Mouse (Mus musculus): ENCODE data around the gene Gm3336.
A peak's percentile ranks its signal among the peaks of the same experiment; 100 is the strongest.

The Gm3336 gene

GRCm38 (mm10) chr8:70718297-70718696, at the start of gene Gm3336:
Gm3336 (plus strand) TSS chr8:70718543.
- DNase-seq (ENCODE audit: low spot score), result peak; percentile 66

GRCm38 (mm10) chr8:70671615-70672324, 46.6 kb upstream of the Gm3336 start:
- DNase-seq (ENCODE audit: low spot score), result no peak

- DNase-seq (ENCODE audit: low spot score), result no peak
Measured at GRCm38 (mm10) chr8:70672325-70673078, 45.8 kb upstream of the Gm3336 start.

GRCm38 (mm10) chr8:70673079-70673856, 45.1 kb upstream of the Gm3336 start, which contains the start of gene Lsm4:
Lsm4 (plus strand) TSS chr8:70673248.
- DNase-seq (ENCODE audit: low spot score), result peak; percentile 97

GRCm38 (mm10) chr8:70674109-70674508, 44.2 kb upstream of the Gm3336 start:
- no peak for DNase-seq (ENCODE audit: low spot score)

- DNase-seq (ENCODE audit: low spot score), result no peak
Measured at GRCm38 (mm10) chr8:70674716-70675115, 43.6 kb upstream of the Gm3336 start.

GRCm38 (mm10) chr8:70675336-70675735, 43.0 kb upstream of the Gm3336 start:
- no peak for DNase-seq (ENCODE audit: low spot score)

GRCm38 (mm10) chr8:70677451-70678080, 40.8 kb upstream of the Gm3336 start:
- no peak for DNase-seq (ENCODE audit: low spot score)

GRCm38 (mm10) chr8:70678679-70679078, 39.7 kb upstream of the Gm3336 start:
- DNase-seq (ENCODE audit: low spot score), result no peak

GRCm38 (mm10) chr8:70679404-70679803, 38.9 kb upstream of the Gm3336 start:
- no peak for DNase-seq (ENCODE audit: low spot score)

GRCm38 (mm10) chr8:70680039-70680438, 38.3 kb upstream of the Gm3336 start:
- DNase-seq (ENCODE audit: low spot score), result no peak

- no peak for DNase-seq (ENCODE audit: low spot score)
Measured at GRCm38 (mm10) chr8:70681410-70681809, 36.9 kb upstream of the Gm3336 start.

GRCm38 (mm10) chr8:70682193-70682592, 36.1 kb upstream of the Gm3336 start:
- DNase-seq (ENCODE audit: low spot score), result no peak

GRCm38 (mm10) chr8:70682692-70683091, 35.7 kb upstream of the Gm3336 start:
- no peak for DNase-seq (ENCODE audit: low spot score)

- peak; percentile 79 for DNase-seq (ENCODE audit: low spot score)
Measured at GRCm38 (mm10) chr8:70684291-70684690, 34.1 kb upstream of the Gm3336 start.

- DNase-seq (ENCODE audit: low spot score), result no peak
Measured at GRCm38 (mm10) chr8:70687576-70687975, 30.8 kb upstream of the Gm3336 start.

- no peak for DNase-seq (ENCODE audit: low spot score)
Measured at GRCm38 (mm10) chr8:70688136-70688535, 30.2 kb upstream of the Gm3336 start.

GRCm38 (mm10) chr8:70689892-70690390, 28.4 kb upstream of the Gm3336 start:
- DNase-seq (ENCODE audit: low spot score), result no peak

- DNase-seq (ENCODE audit: low spot score), result no peak
Measured at GRCm38 (mm10) chr8:70691230-70691629, 27.1 kb upstream of the Gm3336 start.

- no peak for DNase-seq (ENCODE audit: low spot score)
Measured at GRCm38 (mm10) chr8:70691727-70692231, 26.6 kb upstream of the Gm3336 start.

- DNase-seq (ENCODE audit: low spot score), result no peak
Measured at GRCm38 (mm10) chr8:70693636-70694035, 24.7 kb upstream of the Gm3336 start.
